Mouse (Mus musculus): Measurements from ENCODE around the gene Cers6.

- no peak for TF ChIP-seq CTCF (IDR thresholded peaks at IDR 0.05; ENCODE audit: low read depth, low read length)
- TF ChIP-seq POLR2A (IDR thresholded peaks at IDR 0.05; ENCODE audit: extremely low read depth, insufficient read depth, low read length), result no peak
These were observed 55.8 kb downstream of the Cers6 start for GRCm38 (mm10) chr2:68917010-68917409.

Data from liver, adult 2 months (tissue).